Mouse (Mus musculus) hematopoietic stem cell, adult 5-6 weeks (primary cell): ENCODE results near the gene Nynrin. TPM values are rescaled to one million over a fixed set of nuclear protein-coding genes. Genes with fewer than 3 reads are reported as not detected.

Experiments
- ATAC-seq, 2 experiments: fragments of 125-278 bp in 1 of 2; replicated peaks in 1 of 2; 2 replicates each; pipeline ENCODE4 v1.8.0; 2016 to 2017; ENCODE audit warnings: inconsistent platforms in 2 of 2, mild to moderate bottlenecking in 2 of 2, moderate number of reproducible peaks in 2 of 2, low read depth in 1 of 2, moderate TSS enrichment in 1 of 2; ENCODE audit not compliant: low FRiP score in 2 of 2, poor library complexity in 2 of 2, severe bottlenecking in 2 of 2, insufficient read depth in 1 of 2, low TSS enrichment in 1 of 2
- total RNA-seq: library from RNA; stranded (forward); fragments of 172-1452, 232-1000 nt; gene quantifications from 2 replicates; pipeline ENCODE4 v1.2.3, GENCODE M21; 2017

Gene Nynrin
- total RNA-seq, 1 experiment from 2014 or later: 13.0 TPM

DNA sequence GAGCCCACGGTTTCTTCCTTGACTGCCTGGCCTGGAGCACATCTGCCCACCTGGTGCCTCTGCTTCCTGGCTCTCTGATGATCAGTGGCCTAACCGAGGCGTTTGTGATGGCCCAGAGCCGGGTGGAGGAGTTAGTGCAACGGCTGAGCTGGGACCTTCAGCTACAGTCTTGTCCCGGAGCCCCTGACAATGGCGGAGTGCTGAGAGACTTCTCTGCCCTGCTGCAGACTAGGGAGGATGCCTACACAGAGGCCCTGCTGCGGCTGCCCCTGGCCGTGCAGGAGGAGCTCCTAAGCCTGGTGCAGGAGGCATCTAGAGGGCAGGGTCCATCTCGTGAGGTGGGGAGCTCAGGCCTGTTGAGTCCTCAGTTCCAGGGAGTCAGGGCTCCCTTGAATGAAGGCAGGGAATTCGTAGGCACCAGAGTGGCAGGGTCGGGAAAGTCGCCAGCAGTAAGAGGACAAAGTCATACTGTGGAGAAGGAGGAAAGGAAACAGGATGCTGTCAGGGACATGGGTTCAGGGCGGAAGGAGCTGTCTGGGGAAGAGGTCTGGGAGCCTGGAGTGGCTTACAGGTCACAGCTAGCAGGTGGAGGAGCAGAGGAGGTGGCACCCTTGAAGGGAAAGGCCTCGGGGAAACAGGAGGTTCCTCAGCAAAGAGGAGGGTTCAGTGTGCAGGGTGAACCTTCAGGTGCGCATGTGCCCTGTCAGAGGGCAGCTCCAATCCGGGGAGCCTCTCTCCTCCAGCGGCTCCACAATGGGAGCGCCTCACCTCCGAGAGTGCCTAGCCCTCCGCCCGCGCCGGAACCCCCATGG, 33.0 kb downstream of the Nynrin start:
- no peak for ATAC-seq

DNA sequence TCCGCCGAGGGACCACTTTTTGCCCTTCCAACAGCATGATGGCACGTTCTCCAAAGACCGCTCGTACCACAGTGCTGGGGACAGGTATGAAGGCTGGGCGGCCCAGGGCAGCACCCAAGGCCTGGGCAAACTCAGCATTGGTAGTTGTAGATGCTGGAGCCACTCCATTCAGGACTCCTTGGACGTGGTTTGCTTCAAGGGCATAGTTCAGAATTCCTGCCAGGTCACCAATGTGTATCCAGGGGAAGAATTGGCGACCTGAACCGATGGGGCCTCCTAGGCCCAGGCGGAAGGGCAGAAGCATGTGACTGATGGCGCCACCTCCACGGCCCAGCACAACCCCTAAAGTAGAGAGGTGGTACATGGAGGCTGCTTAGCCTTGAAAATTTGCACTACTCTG, 43.9 kb downstream of the Nynrin start:
- no peak for ATAC-seq

DNA sequence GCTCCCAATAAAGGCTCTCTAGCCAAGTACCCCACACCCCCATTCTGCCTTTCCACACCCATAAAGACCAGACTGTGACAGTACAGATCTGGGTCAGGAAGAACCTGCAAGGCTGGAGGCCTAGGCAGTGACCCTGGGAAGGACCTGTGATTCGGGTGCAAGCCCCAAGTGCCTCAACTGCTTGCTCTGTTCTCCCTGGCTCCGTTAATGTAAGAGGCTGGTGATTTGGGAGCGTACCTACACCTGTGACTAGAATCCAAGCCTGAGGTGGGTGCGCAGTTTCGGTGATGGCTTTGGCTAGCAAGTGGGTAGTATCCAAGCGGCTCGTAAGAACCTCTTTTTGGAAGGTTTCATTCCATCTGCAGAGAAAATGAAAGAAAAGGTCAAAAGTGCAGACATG, 45.1 kb downstream of the Nynrin start:
- ATAC-seq: no peak

DNA sequence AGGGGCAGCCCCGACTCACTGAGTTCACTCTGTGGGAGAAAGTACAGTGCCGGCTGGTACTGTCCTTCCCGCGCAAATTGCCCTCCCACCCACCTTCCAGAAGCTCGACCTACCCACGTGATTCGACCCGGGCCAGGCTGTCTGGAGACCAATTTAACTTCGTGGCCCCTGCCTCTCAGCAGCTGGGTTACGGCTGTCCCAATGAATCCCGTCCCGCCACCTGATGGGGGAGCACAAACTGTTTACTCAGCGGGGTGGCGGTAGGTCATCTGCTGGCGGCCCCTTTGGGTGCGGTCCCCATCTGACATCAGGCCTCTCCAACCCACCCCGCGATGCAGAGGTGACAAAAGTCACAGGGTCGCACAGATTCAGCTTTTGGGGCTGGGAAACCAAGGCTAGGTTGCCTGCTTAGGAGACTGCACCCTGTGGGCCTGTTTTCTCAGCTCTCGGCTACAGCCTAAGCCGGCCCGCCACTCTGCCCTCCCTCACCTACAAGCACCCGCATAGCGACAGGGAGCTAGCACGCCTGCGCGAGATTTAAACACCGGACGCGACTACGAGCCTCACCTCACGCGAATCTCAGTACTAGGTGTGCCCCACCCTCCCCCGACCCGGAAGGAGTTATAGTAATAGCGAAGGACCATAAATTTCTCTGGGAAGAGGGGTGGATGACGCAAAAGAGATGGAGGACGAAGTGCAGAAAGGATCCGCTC, 46.0 kb downstream of the Nynrin start, which contains the start of gene Sdr39u1:
Sdr39u1 (minus strand) TSS at position 593 of the 713 bp plus-strand sequence.
- peak; percentile 93 to 95 for ATAC-seq

DNA sequence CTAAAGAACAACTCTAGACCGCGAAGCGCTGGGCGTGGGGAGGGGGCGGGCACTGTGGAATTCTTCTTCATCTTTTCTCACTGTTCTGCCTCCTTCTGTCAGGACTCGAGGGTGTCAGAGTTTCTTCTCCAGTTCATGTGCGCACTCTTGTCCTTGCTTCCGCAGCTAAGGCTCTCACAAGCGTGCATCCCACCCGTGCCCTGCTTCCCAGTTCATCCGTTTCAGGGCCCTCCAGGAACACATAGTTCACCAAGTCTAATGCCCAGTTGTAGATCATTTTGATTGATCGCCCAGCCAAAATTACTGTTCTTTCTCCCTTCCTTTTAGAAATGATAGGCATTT, 46.6 kb downstream of the Nynrin start:
- 0 out of 4 replicates have a peak, but pooled peaks of 1 of the 2 experiments have one; percentile 13 for ATAC-seq

DNA sequence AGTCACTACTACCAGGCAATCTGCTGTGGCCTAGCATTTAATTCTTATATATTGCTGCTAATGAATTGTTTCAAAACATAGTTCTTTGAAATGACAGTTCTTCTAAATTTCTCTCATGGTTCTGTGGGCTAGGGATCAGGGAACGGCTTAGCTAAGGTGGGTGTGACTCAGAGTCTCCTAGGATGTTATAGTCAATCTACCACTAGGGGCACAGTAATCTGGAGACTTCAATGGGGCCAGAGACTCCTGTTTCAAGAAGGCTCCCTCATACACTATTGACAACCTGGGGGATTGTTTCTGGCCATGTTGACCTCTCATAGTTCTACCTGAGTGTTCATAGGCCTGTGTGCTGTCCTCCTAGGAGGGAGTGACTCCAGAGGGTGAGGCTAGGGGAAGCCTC, 51.7 kb downstream of the Nynrin start:
- ATAC-seq: peak; percentile 53 to 71

DNA sequence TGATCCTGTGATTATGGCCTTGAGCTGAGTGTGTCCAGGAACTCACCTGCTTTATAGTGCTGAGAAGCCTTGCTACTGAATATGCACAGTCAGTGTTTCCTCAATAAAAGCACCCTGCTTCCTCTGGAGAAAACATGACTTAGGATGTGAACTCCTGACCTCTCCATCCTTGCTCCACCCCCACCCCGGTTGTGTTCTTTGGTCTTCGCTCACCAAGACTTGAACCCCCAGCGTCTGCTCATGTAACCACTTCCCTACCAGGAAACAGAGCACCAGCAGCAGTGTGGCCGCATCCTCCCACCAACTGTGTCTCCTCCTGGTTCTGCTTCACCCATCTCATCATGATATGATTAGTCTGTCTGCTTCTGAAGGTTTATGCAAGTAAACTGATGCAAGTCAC, 59.6 kb downstream of the Nynrin start:
- ATAC-seq: peak; percentile 59 to 75

DNA sequence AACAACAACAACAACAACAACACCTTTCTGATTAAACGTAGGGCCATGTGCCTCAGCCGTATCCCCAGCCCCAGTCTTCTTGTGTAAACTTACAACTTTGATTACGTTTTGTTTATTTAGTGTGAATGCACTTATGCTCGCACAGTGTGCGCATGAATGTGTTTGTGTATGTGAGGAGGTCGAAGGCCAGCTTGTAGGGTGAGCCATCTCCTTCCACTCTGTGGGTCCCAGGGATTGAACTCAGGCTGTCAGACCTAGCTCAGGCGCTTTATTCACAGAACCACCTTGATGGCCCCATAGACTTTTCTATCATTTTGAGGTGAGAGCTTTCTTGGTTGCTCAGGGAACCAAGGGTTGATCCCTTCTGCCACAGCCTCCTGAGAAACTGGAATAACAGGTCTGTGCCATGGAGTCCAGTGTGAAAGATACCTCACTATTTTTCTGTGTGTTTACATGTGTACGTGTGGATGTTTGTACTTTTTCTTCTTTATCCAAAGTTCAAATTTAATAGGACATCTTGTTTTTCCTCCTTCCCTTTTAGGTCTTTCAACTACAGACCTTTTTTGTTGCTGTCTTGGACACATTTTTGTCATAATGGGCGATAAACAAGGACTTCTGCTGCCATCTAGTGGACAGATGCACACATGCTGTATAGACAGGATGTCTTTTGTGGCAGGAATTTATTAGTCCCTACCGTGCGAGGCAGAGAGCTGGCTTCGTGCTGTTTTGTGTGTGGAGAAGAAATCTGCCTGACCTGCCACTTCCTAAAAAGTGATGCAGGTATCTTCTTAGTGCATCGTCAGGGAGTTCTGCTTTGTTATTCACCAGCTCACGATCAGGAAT, 64.7 kb downstream of the Nynrin start:
- peak; percentile 84 to 86 for ATAC-seq

DNA sequence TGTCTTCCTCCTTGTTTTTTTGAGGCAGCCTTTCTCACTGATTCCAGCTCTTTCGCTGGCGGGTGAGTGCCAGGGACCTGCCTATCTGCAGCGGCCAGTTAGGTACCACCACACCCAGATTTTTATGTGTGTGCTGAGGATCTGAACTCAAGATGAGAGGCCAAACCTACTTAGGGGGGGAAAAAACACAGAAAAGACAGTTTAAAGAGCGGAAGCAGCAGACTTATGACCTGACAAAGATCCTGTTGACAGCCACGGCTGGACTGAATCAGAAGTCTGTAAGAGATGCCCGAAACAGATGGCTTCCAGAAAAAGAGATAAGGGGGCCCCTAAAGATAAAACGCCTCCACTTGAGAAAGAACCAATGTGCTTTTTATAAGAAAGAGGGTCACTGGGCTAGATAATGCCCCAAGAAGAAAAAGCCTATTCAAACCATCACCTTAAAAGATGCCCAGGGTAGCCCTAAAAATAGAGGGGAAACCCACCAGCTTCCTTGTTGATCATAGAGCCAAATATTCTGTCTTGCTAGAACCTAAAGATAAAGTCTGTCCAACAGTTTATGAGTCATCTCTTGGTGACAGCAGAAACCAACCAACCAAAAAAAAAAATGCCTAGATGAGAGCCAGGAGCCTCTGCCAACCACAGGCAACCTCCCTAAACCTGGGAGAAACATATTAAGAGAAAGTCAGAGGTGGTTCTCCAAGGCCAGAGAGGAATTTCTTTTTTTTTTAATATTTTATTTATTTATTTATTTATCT, 68.8 kb downstream of the Nynrin start:
- ATAC-seq: no peak

Other genes starting within 250 kb of the Nynrin start
- 15.4 and 17.9 TPM in 2 replicates for gene Rec8, start 236.0 kb upstream of the Nynrin start, total RNA-seq
- gene Ipo4, start 218.1 kb upstream of the Nynrin start, total RNA-seq: 14.3 and 35.2 TPM in 2 replicates
- gene Gm49378, start 216.1 kb upstream of the Nynrin start, total RNA-seq: 1.8 and 8.2 TPM in 2 replicates
- gene Tm9sf1, start 210.2 kb upstream of the Nynrin start, total RNA-seq: 48.5 and 55.1 TPM in 2 replicates
- gene Tssk4, start 203.8 kb upstream of the Nynrin start, total RNA-seq: 0.40 and 0.94 TPM in 2 replicates
- 29.1 and 31.1 TPM in 2 replicates for gene Mdp1, start 193.5 kb upstream of the Nynrin start, total RNA-seq
- gene Gmpr2, start 182.1 kb upstream of the Nynrin start, total RNA-seq: 30.7 and 38.3 TPM in 2 replicates
- 209 and 317 TPM in 2 replicates for gene Nedd8, start 181.9 kb upstream of the Nynrin start, total RNA-seq
- gene Tinf2, start 172.2 kb upstream of the Nynrin start, total RNA-seq: 27.3 and 34.1 TPM in 2 replicates
- 1.3 and 5.8 TPM in 2 replicates for gene Tgm1, start 140.1 kb upstream of the Nynrin start, total RNA-seq
- gene Rabggta, start 131.7 kb upstream of the Nynrin start, total RNA-seq: 17.2 and 17.9 TPM in 2 replicates
- gene Dhrs1, start 108.3 kb upstream of the Nynrin start, total RNA-seq: 25.3 TPM in 2 replicates
- gene Nop9, start 108.3 kb upstream of the Nynrin start, total RNA-seq: 16.6 and 20.9 TPM in 2 replicates
- not detected in 2 replicates for gene Cideb, start 95.6 kb upstream of the Nynrin start, total RNA-seq
- gene Ltb4r2, start 92.6 kb upstream of the Nynrin start, total RNA-seq: 0.60 and 0.63 TPM in 2 replicates
- 4.0 and 11.2 TPM in 2 replicates for gene Ltb4r1, start 88.0 kb upstream of the Nynrin start, total RNA-seq
- gene Adcy4, start 69.9 kb upstream of the Nynrin start, total RNA-seq: 1.0 and 2.2 TPM in 2 replicates
- gene Ripk3, start 65.1 kb upstream of the Nynrin start, total RNA-seq: 23.8 and 47.9 TPM in 2 replicates
- 0.31 and 0.35 TPM in 2 replicates for gene Nfatc4, start 30.9 kb upstream of the Nynrin start, total RNA-seq
- gene Cbln3, start 30.4 kb downstream of the Nynrin start, total RNA-seq: 0.05 TPM in 1 of 2 replicates, not detected in the other
- gene Khnyn, start 30.9 kb downstream of the Nynrin start, total RNA-seq: 40.6 and 50.5 TPM in 2 replicates
- 10.3 and 27.3 TPM in 2 replicates for gene Sdr39u1, start 46.3 kb downstream of the Nynrin start, total RNA-seq
- 0.88 TPM in 1 of 2 replicates, not detected in the other for gene Cma1, start 90.7 kb downstream of the Nynrin start, total RNA-seq
- not detected in 2 replicates for gene Cma2, start 97.0 kb downstream of the Nynrin start, total RNA-seq
- gene Mcpt1, start 164.0 kb downstream of the Nynrin start, total RNA-seq: not detected in 2 replicates
- gene Mcpt9, start 176.5 kb downstream of the Nynrin start, total RNA-seq: not detected in 2 replicates
- gene Mcpt2, start 188.0 kb downstream of the Nynrin start, total RNA-seq: not detected in 2 replicates
- gene Mcpt4, start 208.3 kb downstream of the Nynrin start, total RNA-seq: not detected in 2 replicates
- 12.9 and 61.9 TPM in 2 replicates for gene Mcpt8, start 231.3 kb downstream of the Nynrin start, total RNA-seq
- 140 and 219 TPM in 2 replicates for gene Ctsg, start 248.6 kb downstream of the Nynrin start, total RNA-seq